Mouse (Mus musculus) hindbrain, embryonic 11.5 days (tissue): ENCODE measurements at regions not wholly inside any gene's neighbourhood (a gene's known extent, or its start where the extent isn't known, plus 50 kb on each side); places are given as distances from the start of the nearest gene placed in this dataset.

Experiments used
- ATAC-seq: fragments of 200-750 bp; cut with Nextera tagmentation; 2 replicates; pipeline ENCODE4 v1.8.0; 2017; ENCODE audit warnings: mild to moderate bottlenecking, moderate TSS enrichment, moderate library complexity; ENCODE audit not compliant: low FRiP score
- DNase-seq: peaks from one replicate; pipeline ENCODE4 v3.0.0-alpha.2; 2015; ENCODE audit warnings: low spot score
- H3K27ac ChIP-seq: fragments of 300-500 bp; sonication (generic); 2 replicates; pipeline ENCODE4 v1.5.1; 2014; ENCODE audit warnings: mild to moderate bottlenecking, low read depth, low read length
- H3K27me3 ChIP-seq: fragments of 300-500 bp; sonication (generic); 2 replicates; pipeline ENCODE4 v1.6.1; 2014; ENCODE audit warnings: mild to moderate bottlenecking, low read length, moderate library complexity, mixed read lengths; ENCODE audit not compliant: control insufficient read depth, insufficient read depth
- H3K36me3 ChIP-seq: fragments of 300-500 bp; sonication (generic); 2 replicates; pipeline ENCODE4 v1.6.1; 2014; ENCODE audit warnings: mild to moderate bottlenecking, low read length, moderate library complexity, mixed read lengths; ENCODE audit not compliant: control insufficient read depth, insufficient read depth
- H3K4me1 ChIP-seq: fragments of 300-500 bp; sonication (generic); replicated peaks from 2 replicates; pipeline ENCODE4 v1.6.1; 2014; ENCODE audit warnings: low read length, mixed read lengths; ENCODE audit not compliant: control insufficient read depth, insufficient read depth
- H3K4me2 ChIP-seq: fragments of 300-500 bp; sonication (generic); replicated peaks from 2 replicates; pipeline ENCODE4 v1.6.1; 2014; ENCODE audit warnings: mild to moderate bottlenecking, low read depth, low read length
- H3K4me3 ChIP-seq: fragments of 300-500 bp; sonication (generic); 2 replicates; pipeline ENCODE4 v1.5.1; 2014; ENCODE audit warnings: low read depth, low read length
- H3K9ac ChIP-seq: fragments of 300-500 bp; sonication (generic); 2 replicates; pipeline ENCODE4 v1.6.1; 2014; ENCODE audit warnings: low read depth, low read length
- H3K9me3 ChIP-seq: fragments of 300-500 bp; sonication (generic); 2 replicates; pipeline ENCODE4 v1.6.1; 2016; ENCODE audit warnings: low read length; ENCODE audit not compliant: control insufficient read depth
- WGBS: fragments of 180-500 bp; shearing (Covaris S2); extraction: QIAGEN DNeasy Blood & Tissue Kit; methylation state at CpG from one replicate; pipeline ENCODE4 v1.1.7; 2014; 5-methylcytosine and 5-hydroxymethylcytosine counted together

GRCm38 (mm10) chr7:58093523-58093922 is 562.4 kb upstream of the Atp10a start:
- Histone ChIP-seq H3K36me3 (no peaks in the 10 kb centered on the region), H3K27me3 (no peaks in the 10 kb centered on the region), H3K4me2 (no peak overlapping the region), H3K4me1 (no peaks in the 10 kb centered on the region), H3K9ac (no peak overlapping the region), H3K27ac (no peak overlapping the region), H3K4me3 (no peak overlapping the region), H3K9me3 (no peaks in the 10 kb centered on the region)
- 82% methylated on average over 3 of the region's 3 CpGs for WGBS
- no peak for DNase-seq
- no peak for ATAC-seq

GRCm38 (mm10) chr7:58078825-58079224 is 569.0 kb upstream of the Gabra5 start:
- Histone ChIP-seq H3K36me3 (no peaks in the 10 kb centered on the region), H3K4me3 (no peak overlapping the region), H3K9me3 (no peaks in the 10 kb centered on the region), H3K4me2 (no peak overlapping the region), H3K27me3 (no peaks in the 10 kb centered on the region), H3K4me1 (no peaks in the 10 kb centered on the region), H3K9ac (no peak overlapping the region), H3K27ac (no peak overlapping the region)
- WGBS: 79% methylated on average over 2 of the region's 2 CpGs
- no peak for DNase-seq
- no peak for ATAC-seq

- 78% methylated on average over 1 of the region's 1 CpGs for WGBS
- no peaks in the 10 kb centered on the region for H3K36me3 ChIP-seq
Observed at GRCm38 (mm10) chr7:58032975-58033374, 523.1 kb upstream of the Gabra5 start.

GRCm38 (mm10) chr7:58032111-58032510 is 522.3 kb upstream of the Gabra5 start:
- DNase-seq: no peak
- Histone ChIP-seq H3K36me3 (no peaks in the 10 kb centered on the region), H3K27me3 (no peaks in the 10 kb centered on the region), H3K4me3 (no peak overlapping the region), H3K9me3 (no peaks in the 10 kb centered on the region), H3K27ac (no peak overlapping the region), H3K9ac (no peak overlapping the region), H3K4me2 (no peak overlapping the region), H3K4me1 (no peaks in the 10 kb centered on the region)
- ATAC-seq: no peak
- WGBS: 88% methylated on average over 1 of the region's 1 CpGs

More at GRCm38 (mm10) chr7:58032975-58033374, 523.1 kb upstream of the Gabra5 start:
- no peaks in the 10 kb centered on the region for H3K27me3 ChIP-seq
- DNase-seq (peak; percentile 6), ATAC-seq (no peak)
- H3K9ac ChIP-seq: no peak overlapping the region
- no peak overlapping the region for H3K27ac ChIP-seq
- no peak overlapping the region for H3K4me3 ChIP-seq
- H3K9me3 ChIP-seq: no peaks in the 10 kb centered on the region
- H3K4me2 ChIP-seq: no peak overlapping the region
- no peaks in the 10 kb centered on the region for H3K4me1 ChIP-seq

- DNase-seq: no peak
- Histone ChIP-seq H3K27me3 (no peaks in the 10 kb centered on the region), H3K4me3 (no peak overlapping the region), H3K9me3 (no peaks in the 10 kb centered on the region), H3K27ac (no peak overlapping the region), H3K4me2 (no peak overlapping the region), H3K36me3 (no peaks in the 10 kb centered on the region), H3K4me1 (no peaks in the 10 kb centered on the region), H3K9ac (no peak overlapping the region)
- 80% methylated on average over 11 of the region's 11 CpGs for WGBS
- ATAC-seq: no peak
Observed at GRCm38 (mm10) chr7:57992406-57993223, 482.8 kb upstream of the Gabra5 start.

- no peak overlapping the region for H3K27ac ChIP-seq
- ATAC-seq: no peak
Observed at GRCm38 (mm10) chr7:57983192-57983591, 473.3 kb upstream of the Gabra5 start.

GRCm38 (mm10) chr7:57966216-57966615 is 456.4 kb upstream of the Gabra5 start:
- ATAC-seq (no peak), DNase-seq (no peak)
- Histone ChIP-seq H3K9ac (no peak overlapping the region), H3K4me2 (no peak overlapping the region), H3K27ac (no peak overlapping the region), H3K27me3 (no peaks in the 10 kb centered on the region), H3K4me1 (no peaks in the 10 kb centered on the region), H3K4me3 (no peak overlapping the region), H3K9me3 (no peaks in the 10 kb centered on the region), H3K36me3 (no peaks in the 10 kb centered on the region)

More at GRCm38 (mm10) chr7:57983192-57983591, 473.3 kb upstream of the Gabra5 start:
- no peak overlapping the region for H3K9ac ChIP-seq
- no peak overlapping the region for H3K4me3 ChIP-seq
- no peaks in the 10 kb centered on the region for H3K4me1 ChIP-seq
- no peaks in the 10 kb centered on the region for H3K9me3 ChIP-seq
- no peak overlapping the region for H3K4me2 ChIP-seq
- DNase-seq: no peak
- H3K36me3 ChIP-seq: no peaks in the 10 kb centered on the region
- no peaks in the 10 kb centered on the region for H3K27me3 ChIP-seq

GRCm38 (mm10) chr7:57958871-57959270 is 449.0 kb upstream of the Gabra5 start:
- Histone ChIP-seq H3K9ac (no peak overlapping the region), H3K27me3 (no peaks in the 10 kb centered on the region), H3K4me3 (no peak overlapping the region), H3K27ac (no peak overlapping the region), H3K36me3 (no peaks in the 10 kb centered on the region), H3K9me3 (no peaks in the 10 kb centered on the region), H3K4me1 (no peaks in the 10 kb centered on the region), H3K4me2 (no peak overlapping the region)
- ATAC-seq (no peak), DNase-seq (no peak)
